Mouse (Mus musculus): Measurements from ENCODE around the gene Pitpnb.

DNA sequence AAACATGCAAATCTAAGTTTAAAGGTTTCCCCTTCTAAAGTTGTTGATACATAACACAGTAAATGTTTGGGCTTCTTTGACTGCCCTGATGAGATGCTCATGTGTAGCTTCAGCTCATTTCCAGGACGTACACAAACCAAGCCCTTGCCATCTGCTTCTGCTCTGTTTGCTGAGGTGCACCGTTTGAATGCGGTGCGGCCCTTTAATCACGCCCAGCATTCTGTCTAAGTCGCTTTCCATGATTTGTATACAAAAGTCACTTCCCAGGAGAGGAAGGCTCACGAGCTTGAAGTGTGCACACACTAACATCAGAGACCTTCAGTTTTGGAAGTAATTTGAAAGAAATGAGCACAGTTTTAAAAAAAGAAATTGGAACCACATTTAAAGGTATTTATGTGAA lies 31.3 kb downstream of the Pitpnb start:
- no peak for TF ChIP-seq CTCF (IDR thresholded peaks at IDR 0.05; ENCODE audit: low read depth, low read length)
- TF ChIP-seq POLR2A (IDR thresholded peaks at IDR 0.05; ENCODE audit: borderline replicate concordance, low read depth, low read length): no peak
